Mouse (Mus musculus) E14TG2a.4 (cell line): ENCODE results near the gene Uchl5.

Source experiments
- CTCF ChIP-seq: conservative IDR thresholded peaks from 2 replicates; pipeline ENCODE4 v1.5.1; 2014; ENCODE audit warnings: low read length
- NANOG ChIP-seq: IDR thresholded peaks from 2 replicates; pipeline ENCODE4 v1.6.1; 2014; ENCODE audit warnings: borderline replicate concordance, low read length, mixed read lengths
- POU5F1 ChIP-seq: IDR thresholded peaks from 2 replicates; pipeline ENCODE4 v1.6.1; 2014; ENCODE audit warnings: low read length, borderline replicate concordance

DNA sequence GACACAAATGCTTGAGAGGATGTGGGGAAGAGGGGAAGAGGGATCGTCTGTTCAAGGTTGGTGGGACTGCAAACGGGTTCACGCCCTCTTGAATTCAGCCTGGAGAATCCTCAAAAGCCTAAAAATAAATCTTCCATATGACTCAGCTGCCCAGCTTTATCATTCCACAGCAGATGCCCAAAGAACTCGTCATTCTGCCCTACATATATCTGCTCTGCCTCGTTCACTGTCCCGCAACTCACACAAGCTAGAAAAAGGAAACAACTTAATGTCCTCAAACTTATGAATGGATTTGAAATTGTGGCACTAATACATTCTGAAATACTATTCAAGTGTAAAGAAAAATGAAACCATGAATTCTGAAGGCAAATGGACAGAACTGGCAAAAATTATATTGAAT, 3.2 kb upstream of the Uchl5 start:
- TF ChIP-seq CTCF: no peak
- no peak for TF ChIP-seq POU5F1
- TF ChIP-seq NANOG: no peak
